Mouse (Mus musculus) heart, adult 10 weeks (tissue): ENCODE results near the gene A030005K14Rik. TPM values are rescaled to one million over a fixed set of nuclear protein-coding genes. Genes with fewer than 3 reads are reported as not detected.

Source experiments
- polyA plus RNA-seq: library from polyadenylated mRNA; stranded (reverse); fragments of 350-450 nt; fragmentation: Illumina TruSeq; extraction: RNeasy Lipid Tissue Mini Kit (QIAGEN cat#74804); gene quantifications from one replicate; pipeline ENCODE4 v1.2.3, GENCODE M21; 2014; ENCODE audit warnings: low read depth, low replicate concordance

The A030005K14Rik gene
- polyA plus RNA-seq = not detected

GRCm38 (mm10) chr1:83059278-83059677 lies at the start of gene A030005K14Rik:
A030005K14Rik (minus strand) TSS chr1:83059378.

GRCm38 (mm10) chr1:83060643-83061042 lies 1.5 kb upstream of the A030005K14Rik start, which contains the start of gene Krtap28-13:
Krtap28-13 (plus strand) TSS chr1:83060930.

GRCm38 (mm10) chr1:83044882-83045427 lies 14.2 kb downstream of the A030005K14Rik start, which contains the start of gene Gm47969:
Gm47969 (plus strand) TSS chr1:83044932.

GRCm38 (mm10) chr1:83042380-83042779 lies 16.8 kb downstream of the A030005K14Rik start, which contains the start of gene Krtap28-10:
Krtap28-10 (minus strand) TSS chr1:83042480.

GRCm38 (mm10) chr1:83038109-83038672 lies 21.0 kb downstream of the A030005K14Rik start, which contains the start of gene Slc19a3:
Slc19a3 (minus strand) TSS chr1:83038448.

Other genes with a start within 250 kb of the A030005K14Rik start
- gene Agfg1, start 219.9 kb downstream of the A030005K14Rik start, polyA plus RNA-seq = 30.5 TPM
- gene A030005L19Rik, start 146.1 kb downstream of the A030005K14Rik start, polyA plus RNA-seq = not detected
- not detected for gene A030014E15Rik, start 134.5 kb downstream of the A030005K14Rik start, polyA plus RNA-seq
- gene Gm6217, start 128.0 kb downstream of the A030005K14Rik start, polyA plus RNA-seq = not detected
- not detected for gene A030003K21Rik, start 116.0 kb downstream of the A030005K14Rik start, polyA plus RNA-seq
- gene Gm7544, start 103.4 kb downstream of the A030005K14Rik start, polyA plus RNA-seq = not detected
- gene Gm47955, start 99.1 kb downstream of the A030005K14Rik start, polyA plus RNA-seq = not detected
- gene Gm47959, start 58.8 kb downstream of the A030005K14Rik start, polyA plus RNA-seq = not detected
- gene Slc19a3, start 20.9 kb downstream of the A030005K14Rik start, polyA plus RNA-seq = 0.55 TPM
- gene Krtap28-10, start 16.9 kb downstream of the A030005K14Rik start, polyA plus RNA-seq = not detected
- gene Gm47969, start 14.4 kb downstream of the A030005K14Rik start, polyA plus RNA-seq = not detected
- gene Krtap28-13, start 1.6 kb upstream of the A030005K14Rik start, polyA plus RNA-seq = not detected
- not detected for gene Ccl20, start 57.4 kb upstream of the A030005K14Rik start, polyA plus RNA-seq
- not detected for gene Daw1, start 100.4 kb upstream of the A030005K14Rik start, polyA plus RNA-seq